Mouse (Mus musculus) MEL (cell line): Measurements from ENCODE around the gene Tbx15.

Experiments
- EP300 ChIP-seq, 2 experiments: IDR thresholded peaks; 2 replicates each; pipeline ENCODE4 v1.6.1; 2011; ENCODE audit warnings: improper control_type of control experiment in 2 of 2, low read length in 2 of 2, low read depth in 1 of 2, mild to moderate bottlenecking in 1 of 2
- POLR2A ChIP-seq, 2 experiments: IDR thresholded peaks; 2 replicates each; pipeline ENCODE4 v1.6.1; 2011 to 2012; ENCODE audit warnings: low read length in 2 of 2, mild to moderate bottlenecking in 2 of 2, control low read depth in 1 of 2, improper control_type of control experiment in 1 of 2, low read depth in 1 of 2, moderate library complexity in 1 of 2; ENCODE audit not compliant: control insufficient read depth in 1 of 2, insufficient read depth in 1 of 2, poor library complexity in 1 of 2
- TAL1 ChIP-seq: IDR thresholded peaks from 2 replicates; pipeline ENCODE4 v1.6.1; 2012; ENCODE audit warnings: mild to moderate bottlenecking, inconsistent platforms, low read length, moderate library complexity, mixed read lengths

GRCm38 (mm10) chr3:99295301-99295700 lies 55.1 kb downstream of the Tbx15 start:
- TF ChIP-seq EP300 (IDR thresholded peaks at IDR 0.05; ENCODE audit: low read depth in 1 of 2, low read length in 2 of 2) = no peak
- no peak for TF ChIP-seq POLR2A (IDR thresholded peaks at IDR 0.05; ENCODE audit: control insufficient read depth in 1 of 2, insufficient read depth in 1 of 2, low read depth in 1 of 2, low read length in 2 of 2, poor library complexity in 1 of 2)
- no peak for TF ChIP-seq TAL1
